Mouse (Mus musculus) lung, postnatal 10 days (tissue): ENCODE measurements around the gene Dcdc2b.
A peak's percentile ranks its signal among the peaks of the same experiment; 100 is the strongest.

Experiments used
- DNase-seq: peaks from one replicate; pipeline ENCODE4 v3.0.0; 2021

Dcdc2b gene

DNA sequence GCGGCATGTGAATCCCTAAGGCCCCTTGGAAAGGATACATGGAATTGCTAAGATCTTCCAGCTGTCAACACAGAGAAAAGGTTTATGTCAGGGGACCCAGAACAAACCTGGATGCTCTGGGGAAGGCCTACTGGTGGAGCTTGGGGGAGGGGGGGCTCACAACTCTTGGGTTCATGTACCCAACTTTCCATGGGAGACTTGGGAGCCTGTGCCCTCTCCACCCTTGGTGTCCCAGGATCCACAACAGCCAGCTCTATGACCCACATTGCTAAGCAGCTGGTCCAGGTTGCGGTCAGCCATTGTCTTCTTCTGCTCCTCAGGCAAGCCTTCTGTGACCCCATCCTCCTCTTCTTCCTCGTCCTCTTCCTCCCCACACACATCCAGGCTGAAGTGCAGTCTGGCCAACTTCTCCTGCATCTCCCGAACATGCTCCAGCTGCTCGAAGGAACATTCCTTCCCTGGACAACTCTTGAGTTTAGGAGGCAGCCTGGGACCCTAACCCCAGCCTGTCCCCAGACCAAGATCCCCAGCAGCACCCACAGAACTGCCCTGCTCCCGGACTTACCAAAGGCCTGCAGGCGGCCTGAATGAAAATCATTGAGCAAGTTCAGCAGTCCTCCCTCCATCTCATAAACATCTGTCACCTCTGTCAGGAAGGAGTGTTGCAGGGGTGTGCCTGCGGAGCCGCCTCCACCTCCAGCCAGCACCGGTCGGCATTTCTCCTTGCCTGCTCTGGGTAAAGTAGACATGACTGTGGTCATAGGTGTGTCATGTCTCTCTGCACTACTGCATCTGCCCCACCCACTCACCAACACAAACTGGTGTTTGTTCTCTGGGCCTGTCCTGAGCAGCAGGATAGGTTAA lies 6.6 kb upstream of the Dcdc2b start:
- DNase-seq: no peak

GRCm38 (mm10) chr4:129618786-129619691 lies 5.0 kb upstream of the Dcdc2b start, which contains the start of gene Iqcc:
Iqcc (minus strand) TSS chr4:129619099.
- peak; percentile 98 for DNase-seq

DNA sequence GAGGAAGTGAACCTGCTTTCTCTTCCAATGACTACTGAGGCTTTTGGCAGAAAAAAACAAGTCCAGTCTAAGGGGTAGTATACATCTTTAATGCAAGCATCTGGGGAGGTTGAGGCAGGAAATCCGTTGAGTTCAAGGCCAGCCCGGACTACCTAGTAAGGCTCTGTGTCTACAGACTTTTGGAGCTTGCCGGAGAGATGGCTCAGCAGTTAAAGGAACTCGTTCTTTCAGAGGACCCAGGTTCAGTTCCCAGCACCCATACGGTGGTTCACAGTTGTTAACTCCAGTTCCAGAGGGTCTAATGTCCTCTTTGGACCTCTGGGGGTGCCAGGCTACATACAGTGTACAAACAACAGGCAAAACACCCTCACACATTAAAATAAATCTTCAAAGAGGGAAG lies 4.0 kb upstream of the Dcdc2b start:
- DNase-seq: no peak

DNA sequence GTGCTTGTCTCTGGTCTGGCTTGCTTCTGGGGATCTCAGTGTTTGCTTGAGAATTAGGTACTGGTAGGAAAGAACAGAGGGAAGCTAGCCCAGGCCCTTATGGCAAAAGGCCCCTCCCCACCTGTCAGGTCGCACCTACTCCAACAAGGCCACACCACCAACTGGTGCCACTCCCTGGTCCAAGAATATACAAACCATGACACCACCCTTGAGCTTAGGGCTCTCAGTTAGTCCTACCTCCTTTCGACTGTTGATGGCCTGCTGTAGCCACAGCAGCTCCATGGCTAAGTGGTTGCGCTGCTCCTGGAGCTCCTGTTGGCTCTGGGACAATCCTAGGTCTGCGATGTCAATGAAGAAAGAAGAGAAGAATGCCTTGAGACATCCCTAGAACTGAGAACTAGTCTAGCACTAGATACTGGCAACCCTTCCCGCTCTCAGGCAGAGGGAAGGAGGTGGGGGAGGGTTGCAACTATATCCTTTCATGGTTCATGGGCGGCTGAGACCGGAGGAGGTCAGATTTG lies 3.1 kb upstream of the Dcdc2b start:
- DNase-seq: no peak

GRCm38 (mm10) chr4:129616631-129617030 lies 2.6 kb upstream of the Dcdc2b start:
- no peak for DNase-seq

DNA sequence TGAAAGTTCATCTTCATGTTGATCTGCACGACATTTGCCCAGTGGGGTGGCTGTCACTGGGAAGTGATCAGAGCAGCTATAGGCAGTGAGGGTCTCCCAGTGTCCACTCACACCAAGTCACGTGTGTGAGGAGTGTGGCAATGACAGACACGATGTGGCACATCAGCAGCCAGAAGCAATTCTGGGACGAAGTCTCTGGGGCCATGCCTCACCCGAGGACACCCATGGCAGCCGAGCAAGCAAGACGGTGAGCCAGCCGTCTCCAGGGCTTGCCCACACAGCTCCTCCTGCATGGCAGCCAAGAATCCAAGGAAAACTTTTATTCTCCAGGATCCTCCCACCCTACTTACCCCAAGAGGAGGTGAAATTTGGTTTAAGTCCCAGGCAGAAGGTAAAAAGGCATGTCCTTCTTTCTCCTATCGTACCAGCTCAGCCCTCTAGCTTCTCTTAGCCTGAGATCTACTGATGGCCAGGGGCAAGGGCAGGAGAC lies 1.8 kb upstream of the Dcdc2b start:
- no peak for DNase-seq

DNA sequence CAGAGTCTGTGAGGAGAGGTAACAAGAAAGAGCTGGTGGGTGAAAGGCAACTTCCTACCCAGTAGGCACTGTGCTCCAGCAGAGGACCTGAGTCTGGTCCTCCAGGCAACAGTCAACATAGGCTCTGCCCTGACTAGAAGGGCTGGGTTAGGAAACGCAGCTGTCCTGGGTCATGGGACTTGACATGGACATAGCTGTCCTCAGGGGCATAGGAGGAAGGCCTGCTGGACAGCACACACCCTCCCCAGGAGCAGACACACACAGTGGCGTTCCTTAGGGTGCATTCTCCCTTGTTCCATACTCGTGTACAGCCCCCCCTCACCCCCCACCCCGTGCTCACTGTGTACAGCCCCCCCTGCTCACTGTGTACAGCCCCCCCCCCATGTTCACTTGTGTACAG lies 3.6 kb downstream of the Dcdc2b start:
- no peak for DNase-seq

DNA sequence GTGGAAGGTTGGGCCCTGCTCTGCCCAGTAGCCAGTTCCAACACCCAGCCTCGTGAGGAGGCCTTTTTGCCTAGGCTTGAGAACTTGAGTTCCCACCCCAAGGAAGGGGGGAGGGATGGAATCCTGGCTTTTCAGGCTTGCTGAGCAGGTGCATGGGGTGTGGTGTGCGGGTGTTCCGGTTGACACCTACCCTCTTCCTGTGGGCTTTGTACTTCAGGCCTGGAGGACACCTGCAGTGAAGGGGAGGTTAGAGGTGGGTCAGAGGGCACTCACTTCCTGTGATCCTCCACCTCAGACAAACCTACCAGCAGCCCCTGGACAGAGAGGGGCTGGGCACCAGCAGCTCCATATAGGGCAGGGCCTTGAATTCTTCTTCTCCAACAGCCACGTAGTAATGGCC lies 4.0 kb downstream of the Dcdc2b start:
- DNase-seq: no peak

GRCm38 (mm10) chr4:129609139-129609631 lies 4.9 kb downstream of the Dcdc2b start:
- DNase-seq: no peak

DNA sequence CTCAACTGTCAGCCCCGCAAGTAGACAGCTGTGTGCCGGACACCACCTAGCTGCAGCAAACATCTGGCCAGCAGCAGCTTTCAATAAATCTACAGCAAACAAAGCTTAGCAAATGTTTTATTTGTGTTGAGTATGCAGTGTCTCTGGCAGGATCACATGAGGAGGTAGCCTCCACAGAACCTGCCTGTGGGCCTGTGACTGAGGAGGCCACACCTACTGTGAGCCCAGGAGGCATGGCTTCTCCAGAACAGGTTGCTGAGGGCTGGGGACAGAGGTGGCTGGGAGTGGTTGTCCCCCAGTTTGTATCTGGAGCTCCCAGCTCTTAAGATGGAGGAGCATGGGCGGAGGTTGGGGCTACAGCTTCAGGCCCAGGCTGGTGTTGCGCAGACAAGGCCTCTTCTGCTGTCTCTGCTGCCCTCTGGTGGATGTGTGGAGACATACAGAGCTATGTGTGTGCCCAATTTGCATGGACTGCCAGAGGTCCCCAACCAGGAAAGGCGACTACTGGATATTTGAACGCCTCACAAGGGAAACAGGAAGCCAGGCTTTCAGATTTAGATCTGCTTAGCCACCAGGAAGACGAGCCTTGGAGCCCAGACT lies 5.5 kb downstream of the Dcdc2b start:
- peak; percentile 92 for DNase-seq

DNA sequence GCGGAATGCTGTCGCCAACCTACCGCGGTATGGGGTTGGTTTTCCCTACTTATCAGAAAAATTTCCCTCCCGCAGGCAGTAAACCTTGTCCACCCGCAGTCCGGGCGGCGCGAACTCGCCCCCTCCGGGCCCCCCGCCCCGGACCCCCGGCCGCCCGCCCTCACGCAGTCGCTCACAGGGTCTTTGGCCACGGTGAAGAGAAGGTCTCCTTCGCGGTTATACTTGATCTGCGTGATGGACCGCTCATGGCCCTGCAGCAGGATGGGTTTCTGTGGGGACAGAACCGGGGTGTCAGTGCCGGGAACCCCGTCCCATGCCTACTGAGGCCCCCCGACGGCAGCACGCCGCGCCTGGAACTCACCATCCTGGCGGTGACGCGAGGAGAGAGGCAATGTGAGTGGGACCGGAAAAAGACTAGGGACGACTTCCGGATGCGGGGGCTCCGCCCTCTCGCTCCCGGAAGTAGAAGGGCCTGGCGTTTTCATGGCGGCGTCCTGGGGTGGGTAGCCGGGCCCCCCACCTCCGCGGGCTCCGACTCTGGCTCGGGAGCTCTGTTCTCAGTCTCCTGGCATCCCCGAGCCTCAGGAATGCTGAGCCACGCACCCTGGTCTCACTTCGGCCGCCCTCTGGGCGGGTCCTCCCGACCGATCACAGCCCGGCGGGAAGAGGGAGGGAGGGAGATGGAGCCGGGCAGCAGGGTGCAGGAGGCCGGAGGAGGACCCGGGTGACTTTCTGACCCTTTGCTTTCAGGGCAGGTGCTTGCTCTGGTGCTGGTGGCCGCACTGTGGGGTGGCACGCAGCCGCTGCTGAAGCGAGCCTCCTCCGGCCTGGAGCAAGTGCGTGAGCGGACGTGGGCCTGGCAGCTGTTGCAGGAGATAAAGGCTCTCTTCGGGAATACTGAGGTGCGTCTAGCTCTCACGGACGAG lies 13.6 kb downstream of the Dcdc2b start, which contains the start of the genes Eif3i and Tmem234:
Eif3i (minus strand) TSS at position 416 of the 926 bp plus-strand sequence.
Tmem234 (plus strand) TSS at position 436 of the 926 bp plus-strand sequence.
- DNase-seq: peak; percentile 90

DNA sequence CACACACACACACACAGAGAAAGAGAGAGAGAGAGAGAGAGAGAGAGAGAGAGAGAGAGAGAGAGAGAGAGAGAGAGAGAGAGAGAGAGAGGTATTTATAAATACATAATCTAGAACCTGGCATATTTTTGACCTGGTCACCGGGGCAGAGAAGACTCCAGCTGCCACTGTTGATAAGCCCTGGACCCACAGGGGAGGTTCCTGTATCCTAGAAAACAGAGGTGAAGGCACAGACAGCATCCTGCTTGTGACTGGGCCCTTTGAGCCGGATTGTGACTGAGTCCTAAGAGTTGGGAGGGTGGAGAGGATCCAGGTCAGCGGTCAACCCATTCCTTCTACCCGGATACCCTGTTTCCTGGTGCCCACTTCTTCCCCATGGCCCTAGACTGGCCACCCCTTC lies 25.2 kb downstream of the Dcdc2b start:
- DNase-seq: no peak

- DNase-seq: no peak
Observed at GRCm38 (mm10) chr4:129586943-129587342, 27.1 kb downstream of the Dcdc2b start.

- no peak for DNase-seq
Observed at GRCm38 (mm10) chr4:129585773-129586172, 28.3 kb downstream of the Dcdc2b start.

DNA sequence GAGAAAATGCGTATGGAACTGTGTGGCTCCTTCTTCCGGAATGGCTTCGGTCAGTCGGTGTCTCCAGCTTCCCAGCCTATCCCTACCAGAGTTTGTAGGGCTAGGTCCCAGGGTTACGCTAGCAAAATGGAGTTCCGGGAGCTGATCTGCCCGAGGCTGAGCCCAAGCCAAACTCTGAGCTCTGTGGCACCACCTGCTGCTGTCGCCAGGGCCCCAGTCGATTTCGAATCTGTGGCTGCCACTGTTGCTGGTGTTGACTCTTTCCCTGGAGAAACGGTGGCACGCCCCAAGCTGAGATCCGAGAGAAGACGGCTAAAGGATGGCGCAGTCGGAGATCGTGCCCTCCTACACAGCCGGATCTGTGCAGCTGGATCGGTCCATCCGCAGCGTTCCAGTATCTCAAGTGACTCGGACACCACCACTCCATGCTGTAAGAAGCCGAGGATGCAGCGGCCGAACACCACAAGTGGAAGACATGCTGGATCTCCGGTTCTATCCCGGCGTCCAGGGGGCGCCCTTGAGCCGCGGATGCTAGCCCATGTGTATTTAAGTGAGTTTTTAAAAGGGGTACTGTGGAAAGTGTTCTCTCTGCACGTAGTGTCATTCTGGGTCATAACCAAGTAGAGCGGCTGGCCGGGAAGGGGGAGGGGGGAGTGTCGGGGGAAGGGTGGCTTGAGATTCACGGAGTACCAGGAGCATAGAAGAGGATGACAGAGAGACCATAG lies 29.0 kb downstream of the Dcdc2b start:
- peak; percentile 91 for DNase-seq

GRCm38 (mm10) chr4:129584370-129584769 lies 29.7 kb downstream of the Dcdc2b start:
- DNase-seq: no peak

DNA sequence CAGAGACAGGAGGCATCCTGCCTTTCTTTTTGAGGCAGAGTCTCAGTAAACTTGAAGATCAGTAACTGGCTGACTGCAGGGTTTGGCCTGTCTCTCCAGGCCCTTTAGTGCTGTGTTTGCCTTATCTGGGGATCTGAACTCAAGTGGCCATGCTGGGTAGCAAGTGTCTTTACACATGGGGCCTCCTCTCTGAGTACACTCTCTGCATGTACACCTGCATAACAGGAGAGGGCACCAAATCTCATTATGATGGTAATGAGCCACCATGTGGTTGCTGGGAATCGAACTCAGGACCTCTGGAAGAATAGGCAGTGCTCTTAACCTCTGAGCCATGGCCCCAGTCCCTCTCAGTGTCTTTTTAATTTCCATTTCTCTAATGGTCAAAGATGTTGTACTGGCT lies 31.8 kb downstream of the Dcdc2b start:
- DNase-seq: no peak

GRCm38 (mm10) chr4:129580347-129580746 lies 33.7 kb downstream of the Dcdc2b start:
- no peak for DNase-seq

DNA sequence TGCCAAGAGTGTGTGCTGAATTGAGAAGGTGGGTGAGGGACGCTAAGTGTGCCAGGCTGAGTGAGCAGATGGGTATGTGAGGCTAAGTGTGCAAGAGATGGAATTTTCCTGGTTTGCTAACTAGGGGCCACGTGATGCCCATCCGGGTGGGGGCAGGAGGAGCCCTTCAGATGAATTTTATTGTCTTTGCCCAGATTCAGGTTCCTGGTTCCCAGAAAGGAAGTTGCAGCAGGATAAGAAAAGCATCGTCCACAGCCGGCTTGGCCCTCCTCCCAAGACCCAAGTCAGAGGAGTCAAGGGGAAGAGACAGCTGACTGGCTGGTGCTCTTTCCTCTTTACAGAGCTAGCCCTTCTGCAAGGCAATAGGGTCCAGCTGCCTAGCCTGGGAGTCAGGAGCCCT lies 35.6 kb downstream of the Dcdc2b start, which contains the start of gene Fam167b:
Fam167b (minus strand) TSS at position 84 of the 400 bp plus-strand sequence.
- peak; percentile 60 for DNase-seq

DNA sequence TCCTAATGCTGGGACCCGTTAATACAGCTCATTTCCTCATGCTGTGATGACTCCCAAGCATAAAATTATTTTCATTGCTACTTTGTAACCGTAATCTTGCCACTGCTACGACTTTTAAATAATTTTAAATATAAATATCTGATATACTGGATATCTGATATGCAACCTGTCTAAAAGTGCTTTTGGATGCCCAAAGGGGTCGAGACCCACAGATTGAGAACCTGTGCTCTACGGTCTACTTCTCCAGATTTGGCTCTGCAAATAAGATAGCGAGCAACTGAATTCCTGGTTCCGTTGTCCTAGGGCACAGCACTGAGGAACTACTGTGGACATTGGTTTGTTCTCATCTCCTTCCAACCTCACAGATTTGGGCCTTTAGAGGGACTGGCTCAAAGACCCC lies 36.4 kb downstream of the Dcdc2b start:
- no peak for DNase-seq
